Mouse (Mus musculus): Measurements from ENCODE around the gene Ttll5.

GRCm38 (mm10) chr12:86075358-86075757 lies 250.9 kb downstream of the Ttll5 start:
- TF ChIP-seq POLR2A (IDR thresholded peaks at IDR 0.05; ENCODE audit: low read depth, low read length) = no peak
- TF ChIP-seq CTCF (IDR thresholded peaks at IDR 0.05; ENCODE audit: extremely low read depth, insufficient read depth, insufficient read length, insufficient replicate concordance) = no peak

Measured in spleen, adult 2 months (tissue).